Mouse (Mus musculus): ENCODE results near the gene 4921536K21Rik. TPM values are rescaled to one million over a fixed set of nuclear protein-coding genes. Genes with fewer than 3 reads are reported as not detected.

The 4921536K21Rik gene
- polyA plus RNA-seq, 1 experiment, result 56.7 TPM

- H3K27me3 ChIP-seq (ENCODE audit: control insufficient read depth, insufficient read depth, low read length), result no peaks in the 10 kb centered on the region
- H3K4me3 ChIP-seq (ENCODE audit: control insufficient read depth, low read depth, low read length), result peak overlapping the region; percentile 41; the same call in 1 of the 2 replicates
- no peak for TF ChIP-seq POLR2A (IDR thresholded peaks at IDR 0.05; ENCODE audit: control insufficient read depth, low read depth, low read length)
- TF ChIP-seq CTCF (IDR thresholded peaks at IDR 0.05; ENCODE audit: control insufficient read depth, insufficient read depth, insufficient replicate concordance, low read depth, low read length), result no peak
- H3K36me3 ChIP-seq (ENCODE audit: control insufficient read depth, insufficient read depth, low read length), result no peaks in the 10 kb centered on the region; the same call in 1 of the 2 replicates
- H3K4me1 ChIP-seq (ENCODE audit: control insufficient read depth, insufficient read depth, low read length), result no peaks in the 10 kb centered on the region; the same call in 1 of the 2 replicates
- no peak overlapping the region for H3K27ac ChIP-seq (ENCODE audit: control insufficient read depth, insufficient read depth, low read depth, low read length)
These were observed 1.0 kb upstream of the 4921536K21Rik start for GRCm38 (mm10) chr11:3895933-3896332.

- peak overlapping the region; percentile 74 for H3K27ac ChIP-seq (ENCODE audit: control insufficient read depth, insufficient read depth, low read depth, low read length)
- no peaks in the 10 kb centered on the region; the same call in 1 of the 2 replicates for H3K4me1 ChIP-seq (ENCODE audit: control insufficient read depth, insufficient read depth, low read length)
- no peaks in the 10 kb centered on the region; the same call in 1 of the 2 replicates for H3K36me3 ChIP-seq (ENCODE audit: control insufficient read depth, insufficient read depth, low read length)
- peak overlapping the region; percentile 76 for H3K4me3 ChIP-seq (ENCODE audit: control insufficient read depth, low read depth, low read length)
- TF ChIP-seq CTCF (IDR thresholded peaks at IDR 0.05; ENCODE audit: control insufficient read depth, insufficient read depth, insufficient replicate concordance, low read depth, low read length) (no peak), POLR2A (IDR thresholded peaks at IDR 0.05; ENCODE audit: control insufficient read depth, low read depth, low read length) (no peak)
- no peaks in the 10 kb centered on the region for H3K27me3 ChIP-seq (ENCODE audit: control insufficient read depth, insufficient read depth, low read length)
These were observed 560 bp upstream of the 4921536K21Rik start for GRCm38 (mm10) chr11:3895458-3895857.

GRCm38 (mm10) chr11:3893970-3894369 lies 928 bp downstream of the 4921536K21Rik start:
- Histone ChIP-seq H3K4me1 (ENCODE audit: control insufficient read depth, insufficient read depth, low read length) (no peaks in the 10 kb centered on the region; the same call in 1 of the 2 replicates), H3K36me3 (ENCODE audit: control insufficient read depth, insufficient read depth, low read length) (no peaks in the 10 kb centered on the region; the same call in 1 of the 2 replicates), H3K27me3 (ENCODE audit: control insufficient read depth, insufficient read depth, low read length) (no peaks in the 10 kb centered on the region), H3K4me3 (ENCODE audit: control insufficient read depth, low read depth, low read length) (peak overlapping the region; percentile 76), H3K27ac (ENCODE audit: control insufficient read depth, insufficient read depth, low read depth, low read length) (no peak overlapping the region)
- TF ChIP-seq POLR2A (IDR thresholded peaks at IDR 0.05; ENCODE audit: control insufficient read depth, low read depth, low read length), result no peak
- no peak for TF ChIP-seq CTCF (IDR thresholded peaks at IDR 0.05; ENCODE audit: control insufficient read depth, insufficient read depth, insufficient replicate concordance, low read depth, low read length)

- Histone ChIP-seq H3K36me3 (ENCODE audit: control insufficient read depth, insufficient read depth, low read length) (no peaks in the 10 kb centered on the region; the same call in none of the 2 replicates), H3K4me3 (ENCODE audit: control insufficient read depth, low read depth, low read length) (no peak overlapping the region), H3K27me3 (ENCODE audit: control insufficient read depth, insufficient read depth, low read length) (no peaks in the 10 kb centered on the region), H3K27ac (ENCODE audit: control insufficient read depth, insufficient read depth, low read depth, low read length) (no peak overlapping the region), H3K4me1 (ENCODE audit: control insufficient read depth, insufficient read depth, low read length) (no peaks in the 10 kb centered on the region)
- TF ChIP-seq CTCF (IDR thresholded peaks at IDR 0.05; ENCODE audit: control insufficient read depth, insufficient read depth, insufficient replicate concordance, low read depth, low read length) (no peak), POLR2A (IDR thresholded peaks at IDR 0.05; ENCODE audit: control insufficient read depth, low read depth, low read length) (no peak)
These were observed 7.6 kb downstream of the 4921536K21Rik start for GRCm38 (mm10) chr11:3887331-3887730.

- TF ChIP-seq CTCF (IDR thresholded peaks at IDR 0.05; ENCODE audit: control insufficient read depth, insufficient read depth, insufficient replicate concordance, low read depth, low read length) (no peak), POLR2A (IDR thresholded peaks at IDR 0.05; ENCODE audit: control insufficient read depth, low read depth, low read length) (no peak)
- Histone ChIP-seq H3K27ac (ENCODE audit: control insufficient read depth, insufficient read depth, low read depth, low read length) (no peak overlapping the region), H3K27me3 (ENCODE audit: control insufficient read depth, insufficient read depth, low read length) (no peaks in the 10 kb centered on the region), H3K4me3 (ENCODE audit: control insufficient read depth, low read depth, low read length) (no peak overlapping the region), H3K4me1 (ENCODE audit: control insufficient read depth, insufficient read depth, low read length) (no peaks in the 10 kb centered on the region), H3K36me3 (ENCODE audit: control insufficient read depth, insufficient read depth, low read length) (no peaks in the 10 kb centered on the region; the same call in none of the 2 replicates)
These were observed 11.2 kb downstream of the 4921536K21Rik start for GRCm38 (mm10) chr11:3883711-3884110.

GRCm38 (mm10) chr11:3879836-3880235 lies 15.1 kb downstream of the 4921536K21Rik start:
- no peak for TF ChIP-seq POLR2A (IDR thresholded peaks at IDR 0.05; ENCODE audit: control insufficient read depth, low read depth, low read length)
- TF ChIP-seq CTCF (IDR thresholded peaks at IDR 0.05; ENCODE audit: control insufficient read depth, insufficient read depth, insufficient replicate concordance, low read depth, low read length), result peak; percentile 26; the same call in 1 of the 2 replicates
- H3K4me3 ChIP-seq (ENCODE audit: control insufficient read depth, low read depth, low read length), result no peak overlapping the region
- H3K27ac ChIP-seq (ENCODE audit: control insufficient read depth, insufficient read depth, low read depth, low read length), result no peak overlapping the region
- no peaks in the 10 kb centered on the region for H3K4me1 ChIP-seq (ENCODE audit: control insufficient read depth, insufficient read depth, low read length)
- no peaks in the 10 kb centered on the region for H3K36me3 ChIP-seq (ENCODE audit: control insufficient read depth, insufficient read depth, low read length)
- H3K27me3 ChIP-seq (ENCODE audit: control insufficient read depth, insufficient read depth, low read length), result no peaks in the 10 kb centered on the region

GRCm38 (mm10) chr11:3878660-3879059 lies 16.2 kb downstream of the 4921536K21Rik start:
- H3K4me1 ChIP-seq (ENCODE audit: control insufficient read depth, insufficient read depth, low read length), result no peaks in the 10 kb centered on the region
- no peak overlapping the region for H3K4me3 ChIP-seq (ENCODE audit: control insufficient read depth, low read depth, low read length)
- TF ChIP-seq CTCF (IDR thresholded peaks at IDR 0.05; ENCODE audit: control insufficient read depth, insufficient read depth, insufficient replicate concordance, low read depth, low read length) (no peak), POLR2A (IDR thresholded peaks at IDR 0.05; ENCODE audit: control insufficient read depth, low read depth, low read length) (no peak)
- H3K27ac ChIP-seq (ENCODE audit: control insufficient read depth, insufficient read depth, low read depth, low read length), result no peak overlapping the region
- H3K27me3 ChIP-seq (ENCODE audit: control insufficient read depth, insufficient read depth, low read length), result no peaks in the 10 kb centered on the region
- H3K36me3 ChIP-seq (ENCODE audit: control insufficient read depth, insufficient read depth, low read length), result no peaks in the 10 kb centered on the region

All from testis, adult 2 months (tissue).